Mouse (Mus musculus) bone marrow, adult 2 months (tissue): ENCODE results near the gene Pde10a.

Experiments
- CTCF ChIP-seq: fragments of 200-500 bp; IDR thresholded peaks from 2 replicates; pipeline ENCODE4 v1.5.1; 2011; ENCODE audit warnings: low read length, control low read depth; ENCODE audit not compliant: control insufficient read depth, insufficient read depth
- POLR2A ChIP-seq: fragments of 200-500 bp; IDR thresholded peaks from 2 replicates; pipeline ENCODE4 v1.6.1; 2011; ENCODE audit warnings: low read depth, mild to moderate bottlenecking, control low read depth, low read length, borderline replicate concordance; ENCODE audit not compliant: control insufficient read depth

DNA sequence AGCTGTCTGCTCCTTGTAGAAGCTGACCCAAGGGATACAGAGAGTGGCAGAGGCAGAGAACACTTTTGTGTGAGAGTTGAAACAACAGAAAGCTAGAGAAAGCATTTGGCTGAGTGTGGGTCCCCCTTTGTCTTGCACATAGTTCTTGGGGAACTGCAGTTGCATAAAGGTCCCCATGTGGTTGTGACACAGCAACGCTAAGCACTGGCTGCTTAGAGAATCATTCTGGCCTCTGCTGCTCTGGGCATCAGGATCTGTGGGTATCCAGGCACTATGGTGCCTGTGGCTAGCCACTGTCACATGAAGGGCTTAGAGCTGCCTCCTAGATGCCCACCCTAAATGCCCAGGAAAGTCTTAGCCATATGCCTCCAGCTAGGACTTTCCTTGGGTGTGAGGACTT, 27.0 kb upstream of the Pde10a start:
- TF ChIP-seq CTCF (no peak), POLR2A (no peak)
